Mouse (Mus musculus): Measurements from ENCODE around the gene Dhx16.

GRCm38 (mm10) chr17:35929534-35929933, 49.9 kb downstream of the Dhx16 start:
- TF ChIP-seq POLR2A (IDR thresholded peaks at IDR 0.05; ENCODE audit: extremely low read depth, insufficient read depth, low read length) (no peak), CTCF (IDR thresholded peaks at IDR 0.05; ENCODE audit: low read depth, low read length) (no peak)

Measured in liver, adult 2 months (tissue).